Mouse (Mus musculus) stomach, postnatal 0 days (tissue): ENCODE results near the gene Fam161b.

Source experiments
- CTCF ChIP-seq: IDR thresholded peaks from 2 replicates; pipeline ENCODE4 v1.5.1; 2016; ENCODE audit warnings: antibody characterized with exemption, low read depth, mild to moderate bottlenecking, moderate library complexity
- EP300 ChIP-seq: optimal IDR thresholded peaks from 2 replicates; pipeline ENCODE3; 2016; ENCODE audit warnings: antibody characterized with exemption

- TF ChIP-seq CTCF (no peak), EP300 (no peak)
Observed at GRCm38 (mm10) chr12:84400068-84400467, 38.4 kb upstream of the Fam161b start.
